Mouse (Mus musculus): ENCODE measurements around the gene Ush1g. TPM values are rescaled to one million over a fixed set of nuclear protein-coding genes. Genes with fewer than 3 reads are reported as not detected.

The Ush1g gene
- polyA plus RNA-seq, 1 experiment, result 0.05 TPM

DNA sequence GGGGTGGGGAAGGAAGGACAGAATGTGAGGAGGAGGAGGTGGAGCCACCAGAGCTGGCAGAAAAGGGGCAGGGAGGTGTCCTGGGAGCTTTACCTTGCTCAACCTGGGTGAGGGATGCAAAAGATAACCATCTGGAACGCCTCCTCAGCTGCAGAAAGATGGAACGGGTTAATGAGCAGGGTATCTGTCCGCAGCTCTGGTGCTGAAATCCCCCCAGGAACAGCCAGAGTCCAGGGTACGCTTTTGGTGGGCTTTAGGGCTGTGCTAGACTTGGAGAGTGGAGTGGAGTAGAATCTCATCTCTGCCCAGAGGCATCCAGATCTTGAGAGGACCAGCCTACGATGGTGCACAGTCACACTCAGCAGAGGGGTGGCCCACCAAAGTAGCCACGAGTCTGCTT lies 14.3 kb upstream of the Ush1g start:
- H3K27ac ChIP-seq (ENCODE audit: insufficient read depth, low read depth, low read length), result no peak overlapping the region
- H3K27me3 ChIP-seq (replicated peaks; ENCODE audit: control insufficient read depth, insufficient read depth, low read length), result no peaks in the 10 kb centered on the region
- H3K4me3 ChIP-seq (ENCODE audit: insufficient read depth, low read depth, low read length), result no peak overlapping the region
- no peak for DNase-seq
- peaks cover 5% of the 10 kb centered on the region; the same call in 1 of the 2 replicates for H3K4me1 ChIP-seq (ENCODE audit: control insufficient read depth, insufficient read depth, low read length)
- no peaks in the 10 kb centered on the region for H3K36me3 ChIP-seq (ENCODE audit: control insufficient read depth, insufficient read depth, low read length)
- TF ChIP-seq CTCF (conservative IDR thresholded peaks at IDR 0.05; ENCODE audit: insufficient read depth, insufficient read length, low read depth, low read length) (no peak), POLR2A (IDR thresholded peaks at IDR 0.05; ENCODE audit: low read depth, low read length) (no peak)
- 18% methylated on average over 6 of the region's 6 CpGs for WGBS

DNA sequence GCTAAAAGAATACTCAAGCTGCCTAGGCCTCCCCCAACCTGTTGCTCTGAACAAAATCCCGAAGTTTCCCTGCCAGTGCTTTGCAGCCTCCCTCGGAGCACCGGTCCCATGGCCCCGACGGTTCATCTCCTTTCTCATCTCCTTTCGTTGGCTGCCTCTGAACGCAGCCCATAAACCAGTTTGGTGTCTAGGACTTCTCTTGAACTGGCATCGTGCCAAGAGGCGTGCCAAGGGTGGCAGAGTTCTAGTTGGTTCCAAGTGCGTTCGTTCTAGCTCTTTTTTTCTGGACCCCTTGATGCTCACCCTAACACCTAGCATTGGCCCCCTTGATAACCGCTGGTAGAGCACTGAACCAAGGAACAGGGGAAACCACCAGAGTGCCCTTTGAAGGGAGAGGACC lies 13.4 kb upstream of the Ush1g start:
- H3K4me3 ChIP-seq (ENCODE audit: insufficient read depth, low read depth, low read length), result no peak overlapping the region

GRCm38 (mm10) chr11:115334531-115334930 lies 12.7 kb upstream of the Ush1g start, which contains the start of gene Otop3:
TSS of gene Otop3 (plus strand) at chr11:115334731.
- DNase-seq, result no peak
- Histone ChIP-seq H3K4me1 (ENCODE audit: control insufficient read depth, insufficient read depth, low read length) (peaks cover 5% of the 10 kb centered on the region; the same call in 1 of the 2 replicates), H3K36me3 (ENCODE audit: control insufficient read depth, insufficient read depth, low read length) (no peaks in the 10 kb centered on the region), H3K27ac (ENCODE audit: insufficient read depth, low read depth, low read length) (no peak within 1 kb of the TSS), H3K4me3 (ENCODE audit: insufficient read depth, low read depth, low read length) (no peak within 1 kb of the TSS), H3K27me3 (replicated peaks; ENCODE audit: control insufficient read depth, insufficient read depth, low read length) (no peaks in the 10 kb centered on the region)
- TF ChIP-seq CTCF (conservative IDR thresholded peaks at IDR 0.05; ENCODE audit: insufficient read depth, insufficient read length, low read depth, low read length) (no peak), POLR2A (IDR thresholded peaks at IDR 0.05; ENCODE audit: low read depth, low read length) (no peak)
- WGBS, result 8% methylated on average over 29 of the region's 29 CpGs

More for the DNA sequence above, 13.4 kb upstream of the Ush1g start:
- Histone ChIP-seq H3K36me3 (ENCODE audit: control insufficient read depth, insufficient read depth, low read length) (no peaks in the 10 kb centered on the region), H3K27me3 (replicated peaks; ENCODE audit: control insufficient read depth, insufficient read depth, low read length) (no peaks in the 10 kb centered on the region), H3K4me1 (ENCODE audit: control insufficient read depth, insufficient read depth, low read length) (peaks cover 5% of the 10 kb centered on the region; the same call in 1 of the 2 replicates), H3K27ac (ENCODE audit: insufficient read depth, low read depth, low read length) (no peak overlapping the region)
- 48% methylated on average over 12 of the region's 12 CpGs for WGBS
- TF ChIP-seq CTCF (conservative IDR thresholded peaks at IDR 0.05; ENCODE audit: insufficient read depth, insufficient read length, low read depth, low read length), result no peak
- no peak for TF ChIP-seq POLR2A (IDR thresholded peaks at IDR 0.05; ENCODE audit: low read depth, low read length)
- peak; percentile 42 for DNase-seq

- H3K4me1 ChIP-seq (ENCODE audit: control insufficient read depth, insufficient read depth, low read length), result no peaks in the 10 kb centered on the region
- DNase-seq, result no peak
- no peaks in the 10 kb centered on the region for H3K27me3 ChIP-seq (replicated peaks; ENCODE audit: control insufficient read depth, insufficient read depth, low read length)
- no peak overlapping the region for H3K27ac ChIP-seq (ENCODE audit: insufficient read depth, low read depth, low read length)
- TF ChIP-seq POLR2A (IDR thresholded peaks at IDR 0.05; ENCODE audit: low read depth, low read length) (no peak), CTCF (conservative IDR thresholded peaks at IDR 0.05; ENCODE audit: insufficient read depth, insufficient read length, low read depth, low read length) (no peak)
- 69% methylated on average over 15 of the region's 15 CpGs for WGBS
- no peaks in the 10 kb centered on the region for H3K36me3 ChIP-seq (ENCODE audit: control insufficient read depth, insufficient read depth, low read length)
- H3K4me3 ChIP-seq (ENCODE audit: insufficient read depth, low read depth, low read length), result no peak overlapping the region
These were observed 7.5 kb upstream of the Ush1g start for GRCm38 (mm10) chr11:115329339-115329738.

DNA sequence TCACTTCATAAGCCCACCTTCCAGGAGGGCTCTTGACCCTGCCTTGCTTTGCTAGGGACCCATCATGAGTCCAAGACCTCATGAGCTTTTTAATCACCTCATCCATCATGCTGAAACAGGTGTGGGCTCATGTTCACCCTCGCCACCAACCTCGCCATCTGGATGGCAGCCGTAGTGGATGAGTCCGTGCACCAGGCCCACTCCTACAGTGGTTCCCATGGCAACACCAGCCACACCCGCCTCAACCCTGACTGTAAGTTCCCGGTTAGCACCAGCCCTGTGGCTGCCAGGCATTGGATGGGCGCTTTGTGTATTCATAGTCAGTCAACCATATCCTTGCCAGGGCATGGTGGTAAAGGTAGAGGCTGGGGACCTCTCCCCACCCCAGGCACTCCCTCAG lies 4.9 kb upstream of the Ush1g start:
- DNase-seq, result no peak
- peaks cover 1% of the 10 kb centered on the region; the same call in 1 of the 2 replicates for H3K27me3 ChIP-seq (replicated peaks; ENCODE audit: control insufficient read depth, insufficient read depth, low read length)
- no peak for TF ChIP-seq POLR2A (IDR thresholded peaks at IDR 0.05; ENCODE audit: low read depth, low read length)
- no peak for TF ChIP-seq CTCF (conservative IDR thresholded peaks at IDR 0.05; ENCODE audit: insufficient read depth, insufficient read length, low read depth, low read length)
- 38% methylated on average over 7 of the region's 7 CpGs for WGBS
- H3K27ac ChIP-seq (ENCODE audit: insufficient read depth, low read depth, low read length), result no peak overlapping the region
- H3K4me3 ChIP-seq (ENCODE audit: insufficient read depth, low read depth, low read length), result no peak overlapping the region
- H3K36me3 ChIP-seq (ENCODE audit: control insufficient read depth, insufficient read depth, low read length), result no peaks in the 10 kb centered on the region
- no peaks in the 10 kb centered on the region for H3K4me1 ChIP-seq (ENCODE audit: control insufficient read depth, insufficient read depth, low read length)

- peaks cover 2% of the 10 kb centered on the region; the same call in 1 of the 2 replicates for H3K27me3 ChIP-seq (replicated peaks; ENCODE audit: control insufficient read depth, insufficient read depth, low read length)
- WGBS, result 13% methylated on average over 32 of the region's 32 CpGs
These were observed 1.5 kb upstream of the Ush1g start for GRCm38 (mm10) chr11:115323354-115323753.

DNA sequence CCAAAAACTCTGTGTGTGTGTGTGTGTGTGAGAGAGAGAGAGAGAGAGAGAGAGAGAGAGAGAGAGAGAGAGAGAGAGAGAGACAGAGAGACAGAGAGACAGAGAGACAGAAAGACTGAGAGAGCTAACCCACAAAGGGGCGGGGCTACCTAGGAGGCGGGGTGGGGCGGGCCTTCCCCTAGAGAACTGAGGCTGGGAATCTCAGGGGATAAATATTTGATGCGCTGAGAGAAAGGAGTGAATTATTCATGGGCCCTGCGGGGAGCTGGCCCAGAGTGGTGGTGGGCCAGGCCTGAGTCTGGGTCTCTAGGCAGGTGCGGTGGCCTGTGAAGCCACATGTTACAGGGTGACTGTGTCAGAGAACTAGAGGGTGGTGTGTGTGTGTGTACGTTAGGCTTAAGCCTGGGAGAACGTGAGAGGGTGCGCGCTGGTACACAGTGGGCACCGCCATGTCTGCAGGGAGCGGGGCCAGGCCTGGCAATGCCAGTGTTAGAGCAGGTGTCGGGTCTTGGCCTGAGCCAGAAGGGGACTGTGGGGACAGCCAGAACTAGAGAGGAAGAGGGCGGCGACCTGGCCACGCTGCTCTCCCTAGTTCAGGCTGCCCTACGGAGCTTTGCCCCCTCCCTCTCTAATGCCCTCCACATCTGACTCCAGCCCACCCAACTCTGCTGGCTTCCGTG lies 2.0 kb downstream of the Ush1g start:
- Histone ChIP-seq H3K36me3 (ENCODE audit: control insufficient read depth, insufficient read depth, low read length) (no peaks in the 10 kb centered on the region), H3K27ac (ENCODE audit: insufficient read depth, low read depth, low read length) (no peak overlapping the region), H3K4me1 (ENCODE audit: control insufficient read depth, insufficient read depth, low read length) (no peaks in the 10 kb centered on the region), H3K4me3 (ENCODE audit: insufficient read depth, low read depth, low read length) (no peak overlapping the region), H3K27me3 (replicated peaks; ENCODE audit: control insufficient read depth, insufficient read depth, low read length) (peaks cover 2% of the 10 kb centered on the region; the same call in 1 of the 2 replicates)
- no peak for TF ChIP-seq POLR2A (IDR thresholded peaks at IDR 0.05; ENCODE audit: low read depth, low read length)
- TF ChIP-seq CTCF (conservative IDR thresholded peaks at IDR 0.05; ENCODE audit: insufficient read depth, insufficient read length, low read depth, low read length), result no peak
- no peak for DNase-seq
- WGBS, result 26% methylated on average over 18 of the region's 18 CpGs

More at GRCm38 (mm10) chr11:115323354-115323753, 1.5 kb upstream of the Ush1g start:
- TF ChIP-seq CTCF (conservative IDR thresholded peaks at IDR 0.05; ENCODE audit: insufficient read depth, insufficient read length, low read depth, low read length) (no peak), POLR2A (IDR thresholded peaks at IDR 0.05; ENCODE audit: low read depth, low read length) (no peak)
- H3K4me3 ChIP-seq (ENCODE audit: insufficient read depth, low read depth, low read length), result no peak overlapping the region
- no peaks in the 10 kb centered on the region for H3K36me3 ChIP-seq (ENCODE audit: control insufficient read depth, insufficient read depth, low read length)
- no peak overlapping the region for H3K27ac ChIP-seq (ENCODE audit: insufficient read depth, low read depth, low read length)
- no peaks in the 10 kb centered on the region for H3K4me1 ChIP-seq (ENCODE audit: control insufficient read depth, insufficient read depth, low read length)
- no peak for DNase-seq
